Mouse (Mus musculus) limb, embryonic 15.5 days (tissue): Measurements from ENCODE around the gene Syne3. TPM values are rescaled to one million over a fixed set of nuclear protein-coding genes. Genes with fewer than 3 reads are reported as not detected.
A peak's percentile ranks its signal among the peaks of the same experiment; 100 is the strongest.

Experiments
- ATAC-seq: fragments of 200-750 bp; cut with Nextera tagmentation; 2 replicates; pipeline ENCODE4 v1.8.0; 2017; ENCODE audit warnings: low read depth, moderate TSS enrichment; ENCODE audit not compliant: insufficient number of reproducible peaks, low FRiP score, low TSS enrichment
- H3K27ac ChIP-seq: fragments of 300-500 bp; sonication (generic); 2 replicates; pipeline ENCODE4 v1.5.1; 2015; ENCODE audit warnings: moderate library complexity, mild to moderate bottlenecking, inconsistent platforms
- H3K27me3 ChIP-seq: fragments of 300-500 bp; sonication (generic); 2 replicates; pipeline ENCODE4 v1.6.1; 2015; ENCODE audit warnings: inconsistent platforms
- H3K36me3 ChIP-seq: fragments of 300-500 bp; sonication (generic); 2 replicates; pipeline ENCODE4 v1.6.1; 2015; ENCODE audit warnings: inconsistent platforms
- H3K4me1 ChIP-seq: fragments of 300-500 bp; sonication (generic); 2 replicates; pipeline ENCODE4 v1.6.1; 2015; ENCODE audit warnings: inconsistent platforms
- H3K4me2 ChIP-seq: fragments of 300-500 bp; sonication (generic); 2 replicates; pipeline ENCODE4 v1.6.1; 2015; ENCODE audit warnings: mild to moderate bottlenecking, inconsistent platforms
- H3K4me3 ChIP-seq: fragments of 300-500 bp; sonication (generic); 2 replicates; pipeline ENCODE4 v1.5.1; 2015; ENCODE audit warnings: mild to moderate bottlenecking, inconsistent platforms
- H3K9ac ChIP-seq: fragments of 300-500 bp; sonication (generic); 2 replicates; pipeline ENCODE4 v1.6.1; 2015; ENCODE audit warnings: inconsistent platforms
- H3K9me3 ChIP-seq: fragments of 300-500 bp; sonication (generic); 2 replicates; pipeline ENCODE4 v1.6.1; 2016; ENCODE audit warnings: inconsistent platforms
- whole genome bisulfite sequencing: fragments of 180-500 bp; shearing (Covaris S2); methylation state at CpG from one replicate; pipeline ENCODE4 v1.1.7; 2015; 5-methylcytosine and 5-hydroxymethylcytosine counted together
- polyA plus RNA-seq: library from polyadenylated mRNA; unstranded; fragments of >200 nt; fragmentation: Nextera tagmentation; extraction: Ambion mirVana; gene quantifications from 2 replicates; pipeline ENCODE4 v1.2.1, GENCODE M21; 2015

Gene Syne3
- 3.3 and 4.0 TPM in 2 replicates for polyA plus RNA-seq

- peak within 1 kb of the TSS; percentile 91 for H3K4me2 ChIP-seq
- H3K4me3 ChIP-seq = peak within 1 kb of the TSS; percentile 66
- no peaks in the 10 kb centered on the region for H3K9me3 ChIP-seq
- peak within 1 kb of the TSS; percentile 48 for H3K9ac ChIP-seq
- ATAC-seq = peak; percentile 59
- H3K4me1 ChIP-seq = peaks cover 53% of the 10 kb centered on the region
- no peaks in the 10 kb centered on the region for H3K36me3 ChIP-seq
- 0 out of 2 replicates have a peak, but pooled peaks cover 4% of the 10 kb centered on the region for H3K27me3 ChIP-seq
- peak within 1 kb of the TSS; percentile 75 for H3K27ac ChIP-seq
- under 1% methylated on average over 62 of the region's 66 CpGs for WGBS
These were observed at the start of gene Syne3 for GRCm38 (mm10) chr12:105009370-105010212. Syne3 (minus strand) TSS chr12:105009809.

GRCm38 (mm10) chr12:105055308-105055707 lies 45.7 kb upstream of the Syne3 start:
- Histone ChIP-seq H3K27me3 (no peaks in the 10 kb centered on the region), H3K27ac (no peak overlapping the region), H3K4me2 (no peak overlapping the region), H3K9me3 (no peaks in the 10 kb centered on the region), H3K9ac (no peak overlapping the region), H3K36me3 (no peaks in the 10 kb centered on the region), H3K4me3 (no peak overlapping the region), H3K4me1 (0 out of 2 replicates have a peak, but pooled peaks cover 3% of the 10 kb centered on the region)
- ATAC-seq = no peak
- 80% methylated on average over 6 of the region's 6 CpGs for WGBS

GRCm38 (mm10) chr12:105054041-105054440 lies 44.4 kb upstream of the Syne3 start:
- ATAC-seq = no peak
- no peak overlapping the region for H3K4me3 ChIP-seq
- no peaks in the 10 kb centered on the region for H3K27me3 ChIP-seq
- H3K27ac ChIP-seq = no peak overlapping the region
- H3K4me2 ChIP-seq = no peak overlapping the region
- H3K9ac ChIP-seq = no peak overlapping the region
- 93% methylated on average over 15 of the region's 15 CpGs for WGBS
- no peaks in the 10 kb centered on the region for H3K36me3 ChIP-seq
- 0 out of 2 replicates have a peak, but pooled peaks cover 3% of the 10 kb centered on the region for H3K4me1 ChIP-seq
- no peaks in the 10 kb centered on the region for H3K9me3 ChIP-seq

DNA sequence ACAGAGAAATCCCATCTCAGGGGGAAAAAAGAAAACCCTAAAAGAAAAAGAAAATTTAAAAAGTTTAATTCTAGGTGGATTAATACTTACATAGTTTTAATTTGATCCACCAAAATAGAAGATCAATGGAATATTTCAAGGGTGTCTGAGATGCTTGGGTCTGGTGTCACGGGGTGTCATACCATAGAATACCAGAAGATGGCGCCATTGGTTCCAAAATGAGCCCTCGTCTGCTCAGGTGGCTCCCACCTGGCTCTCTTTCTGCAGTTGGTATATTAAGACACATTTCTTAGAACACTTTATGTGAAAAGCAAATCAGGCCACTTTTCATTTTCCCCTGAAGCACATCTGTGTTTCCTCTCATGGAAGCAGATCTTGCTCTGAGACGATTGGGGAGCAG lies 41.3 kb upstream of the Syne3 start:
- Histone ChIP-seq H3K9ac (no peak overlapping the region), H3K27ac (no peak overlapping the region), H3K4me3 (no peak overlapping the region), H3K4me1 (0 out of 2 replicates have a peak, but pooled peaks cover 3% of the 10 kb centered on the region), H3K27me3 (no peaks in the 10 kb centered on the region), H3K4me2 (no peak overlapping the region), H3K36me3 (no peaks in the 10 kb centered on the region), H3K9me3 (no peaks in the 10 kb centered on the region)
- 6% methylated on average over 4 of the region's 4 CpGs for WGBS
- ATAC-seq = no peak

DNA sequence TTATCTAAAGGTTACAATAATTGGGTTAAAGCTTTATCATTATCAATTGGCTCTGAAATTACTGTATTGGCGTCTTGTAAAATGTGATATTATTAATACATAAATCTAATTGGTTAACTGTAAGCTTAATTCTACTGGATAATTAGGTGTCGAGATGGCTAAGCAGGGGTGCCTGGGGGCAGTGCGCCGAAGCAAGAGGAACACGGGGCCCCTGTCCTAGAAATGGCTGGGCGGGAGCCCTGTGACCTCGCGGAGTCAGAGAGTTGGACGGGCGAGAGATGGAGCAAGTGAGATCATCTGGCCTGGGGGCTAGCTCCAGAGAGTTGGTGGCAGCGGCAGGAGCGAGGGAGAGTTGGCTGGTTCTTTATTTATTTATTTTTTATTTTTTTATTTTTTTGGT lies 40.2 kb upstream of the Syne3 start:
- Histone ChIP-seq H3K9ac (no peak overlapping the region), H3K9me3 (no peaks in the 10 kb centered on the region), H3K27me3 (no peaks in the 10 kb centered on the region), H3K27ac (no peak overlapping the region), H3K4me3 (no peak overlapping the region), H3K4me2 (no peak overlapping the region), H3K36me3 (no peaks in the 10 kb centered on the region), H3K4me1 (0 out of 2 replicates have a peak, but pooled peaks cover 3% of the 10 kb centered on the region)
- no peak for ATAC-seq
- 75% methylated on average over 12 of the region's 12 CpGs for WGBS

- WGBS = 79% methylated on average over 17 of the region's 17 CpGs
These were observed 38.8 kb upstream of the Syne3 start for GRCm38 (mm10) chr12:105048301-105048863.

DNA sequence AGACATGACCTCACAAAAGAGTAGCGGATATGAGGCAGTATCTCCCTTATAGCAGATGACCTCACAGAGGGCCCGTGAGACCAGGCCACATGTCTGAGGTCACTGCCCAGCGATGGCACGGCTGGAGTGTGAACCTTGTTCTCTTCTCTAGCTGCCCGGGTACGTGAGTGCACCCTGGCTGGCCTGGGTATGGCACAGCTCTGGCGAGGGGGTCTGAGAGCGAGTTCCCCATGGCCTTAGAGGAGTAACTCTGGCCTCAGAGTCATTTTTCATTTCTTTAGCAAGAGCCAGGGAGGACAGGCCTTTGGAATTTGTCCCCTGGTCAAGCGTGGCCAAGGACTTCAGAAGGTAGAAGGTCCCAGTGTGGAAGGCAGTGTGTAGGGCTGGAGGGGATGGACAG lies 35.2 kb upstream of the Syne3 start:
- no peak for ATAC-seq
- 89% methylated on average over 9 of the region's 9 CpGs for WGBS
- no peaks in the 10 kb centered on the region for H3K9me3 ChIP-seq
- peaks cover 37% of the 10 kb centered on the region for H3K36me3 ChIP-seq
- H3K4me1 ChIP-seq = no peaks in the 10 kb centered on the region
- H3K9ac ChIP-seq = no peak overlapping the region
- no peak overlapping the region for H3K27ac ChIP-seq
- H3K4me2 ChIP-seq = no peak overlapping the region
- H3K4me3 ChIP-seq = no peak overlapping the region
- H3K27me3 ChIP-seq = no peaks in the 10 kb centered on the region

More at GRCm38 (mm10) chr12:105048301-105048863, 38.8 kb upstream of the Syne3 start:
- no peaks in the 10 kb centered on the region for H3K9me3 ChIP-seq
- no peak overlapping the region for H3K27ac ChIP-seq
- 0 out of 2 replicates have a peak, but pooled peaks cover 5% of the 10 kb centered on the region for H3K36me3 ChIP-seq
- H3K9ac ChIP-seq = no peak overlapping the region
- H3K27me3 ChIP-seq = no peaks in the 10 kb centered on the region
- 0 out of 2 replicates have a peak, but pooled peaks cover 3% of the 10 kb centered on the region for H3K4me1 ChIP-seq
- ATAC-seq = no peak
- no peak overlapping the region for H3K4me2 ChIP-seq
- H3K4me3 ChIP-seq = no peak overlapping the region

GRCm38 (mm10) chr12:105043081-105043480 lies 33.5 kb upstream of the Syne3 start:
- peaks cover 37% of the 10 kb centered on the region for H3K36me3 ChIP-seq
- WGBS = 83% methylated on average over 5 of the region's 5 CpGs

GRCm38 (mm10) chr12:105040950-105041349 lies 31.3 kb upstream of the Syne3 start:
- H3K9me3 ChIP-seq = no peaks in the 10 kb centered on the region
- H3K4me3 ChIP-seq = no peak overlapping the region

More at GRCm38 (mm10) chr12:105043081-105043480, 33.5 kb upstream of the Syne3 start:
- H3K4me1 ChIP-seq = no peaks in the 10 kb centered on the region
- no peaks in the 10 kb centered on the region for H3K9me3 ChIP-seq
- no peaks in the 10 kb centered on the region for H3K27me3 ChIP-seq
- no peak overlapping the region for H3K4me2 ChIP-seq
- no peak overlapping the region for H3K27ac ChIP-seq
- no peak overlapping the region for H3K4me3 ChIP-seq
- no peak overlapping the region for H3K9ac ChIP-seq
- ATAC-seq = no peak

GRCm38 (mm10) chr12:105039578-105040289 lies 30.1 kb upstream of the Syne3 start:
- WGBS = 57% methylated on average over 12 of the region's 12 CpGs
- H3K36me3 ChIP-seq = peaks cover 44% of the 10 kb centered on the region
- ATAC-seq = no peak

More at GRCm38 (mm10) chr12:105040950-105041349, 31.3 kb upstream of the Syne3 start:
- Histone ChIP-seq H3K4me2 (no peak overlapping the region), H3K9ac (no peak overlapping the region), H3K36me3 (peaks cover 44% of the 10 kb centered on the region), H3K27me3 (no peaks in the 10 kb centered on the region), H3K4me1 (no peaks in the 10 kb centered on the region), H3K27ac (no peak overlapping the region)
- ATAC-seq = no peak
- WGBS = 95% methylated on average over 7 of the region's 7 CpGs

GRCm38 (mm10) chr12:105038918-105039317 lies 29.3 kb upstream of the Syne3 start:
- H3K4me2 ChIP-seq = no peak overlapping the region
- no peaks in the 10 kb centered on the region for H3K9me3 ChIP-seq
- ATAC-seq = no peak
- peaks cover 14% of the 10 kb centered on the region for H3K4me1 ChIP-seq
- 73% methylated on average over 7 of the region's 7 CpGs for WGBS
- H3K36me3 ChIP-seq = peaks cover 44% of the 10 kb centered on the region
- H3K4me3 ChIP-seq = no peak overlapping the region
- no peak overlapping the region for H3K9ac ChIP-seq
- no peak overlapping the region for H3K27ac ChIP-seq
- no peaks in the 10 kb centered on the region for H3K27me3 ChIP-seq

More at GRCm38 (mm10) chr12:105039578-105040289, 30.1 kb upstream of the Syne3 start:
- Histone ChIP-seq H3K4me3 (no peak overlapping the region), H3K9me3 (no peaks in the 10 kb centered on the region), H3K27me3 (no peaks in the 10 kb centered on the region), H3K4me2 (no peak overlapping the region), H3K9ac (no peak overlapping the region), H3K27ac (no peak overlapping the region), H3K4me1 (peaks cover 6% of the 10 kb centered on the region)
